Mouse (Mus musculus) ES-Bruce4 (cell line): ENCODE data around the gene Hopx.

ENCODE experiments used
- CTCF ChIP-seq: IDR thresholded peaks from one replicate; pipeline ENCODE4 v1.8.1; 2011; ENCODE audit warnings: low read depth, low read length
- EP300 ChIP-seq: IDR thresholded peaks from 2 replicates; pipeline ENCODE4 v1.6.1; 2011; ENCODE audit warnings: low read depth, low read length; ENCODE audit not compliant: insufficient read depth
- POLR2A ChIP-seq: IDR thresholded peaks from one replicate; pipeline ENCODE4 v1.8.1; 2011; ENCODE audit warnings: low read length; ENCODE audit not compliant: insufficient read depth

DNA sequence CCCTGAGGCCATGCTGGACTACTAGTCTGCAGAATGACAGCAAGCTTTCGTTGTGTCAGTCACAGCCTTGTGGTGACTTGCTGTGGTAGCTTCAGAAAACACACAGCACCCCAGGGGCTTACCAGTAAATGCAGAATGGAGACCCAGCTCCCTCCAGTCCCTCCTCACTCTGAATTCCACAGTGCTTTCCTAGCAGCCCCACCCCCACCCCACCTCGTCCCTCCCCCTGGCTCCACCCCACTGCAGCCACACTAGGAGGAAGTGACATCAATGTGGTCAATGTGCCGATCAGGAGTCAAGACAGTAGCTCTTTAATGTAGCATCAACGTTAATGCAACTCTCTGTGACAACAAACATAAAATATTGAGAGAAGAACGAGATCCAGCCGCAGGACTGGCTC is 25.2 kb upstream of the Hopx start:
- no peak for TF ChIP-seq CTCF
- no peak for TF ChIP-seq POLR2A
- no peak for TF ChIP-seq EP300
